Mouse (Mus musculus): ENCODE measurements around the gene Bloc1s1.

- no peak for TF ChIP-seq CTCF (IDR thresholded peaks at IDR 0.05; ENCODE audit: low read depth, low read length)
- TF ChIP-seq POLR2A (IDR thresholded peaks at IDR 0.05; ENCODE audit: borderline replicate concordance, low read depth, low read length), result no peak
Measured at GRCm38 (mm10) chr10:128900698-128901097, 23.1 kb downstream of the Bloc1s1 start, which contains the start of gene Cd63.
